Mouse (Mus musculus) hindbrain, embryonic 15.5 days (tissue): ENCODE results near the gene Mysm1. TPM values are rescaled to one million over a fixed set of nuclear protein-coding genes. Genes with fewer than 3 reads are reported as not detected.

Experiments used
- ATAC-seq: fragments of 200-750 bp; cut with Nextera tagmentation; 2 replicates; pipeline ENCODE4 v1.8.0; 2017; ENCODE audit warnings: low read depth, moderate number of reproducible peaks, moderate TSS enrichment; ENCODE audit not compliant: low FRiP score
- H3K27ac ChIP-seq: fragments of 300-500 bp; sonication (generic); replicated peaks from 2 replicates; pipeline ENCODE4 v1.5.1; 2015; ENCODE audit warnings: mild to moderate bottlenecking, inconsistent platforms
- H3K27me3 ChIP-seq: fragments of 300-500 bp; sonication (generic); 2 replicates; pipeline ENCODE4 v1.6.1; 2015; ENCODE audit warnings: control low read depth, inconsistent platforms
- H3K36me3 ChIP-seq: fragments of 300-500 bp; sonication (generic); 2 replicates; pipeline ENCODE4 v1.6.1; 2015; ENCODE audit warnings: control low read depth, inconsistent platforms
- H3K4me1 ChIP-seq: fragments of 300-500 bp; sonication (generic); replicated peaks from 2 replicates; pipeline ENCODE4 v1.6.1; 2015; ENCODE audit warnings: control low read depth, inconsistent platforms
- H3K4me2 ChIP-seq: fragments of 300-500 bp; sonication (generic); 2 replicates; pipeline ENCODE4 v1.6.1; 2015; ENCODE audit warnings: moderate library complexity, mild to moderate bottlenecking, inconsistent platforms
- H3K4me3 ChIP-seq: fragments of 300-500 bp; sonication (generic); 2 replicates; pipeline ENCODE4 v1.5.1; 2015; ENCODE audit warnings: mild to moderate bottlenecking, inconsistent platforms
- H3K9ac ChIP-seq: fragments of 300-500 bp; sonication (generic); 2 replicates; pipeline ENCODE4 v1.6.1; 2015; ENCODE audit warnings: inconsistent platforms
- H3K9me3 ChIP-seq: fragments of 300-500 bp; sonication (generic); 2 replicates; pipeline ENCODE4 v1.6.1; 2016; ENCODE audit warnings: control low read depth, inconsistent platforms
- WGBS: fragments of 180-500 bp; shearing (Covaris S2); methylation state at CpG from one replicate; pipeline ENCODE4 v1.1.7; 2015; 5-methylcytosine and 5-hydroxymethylcytosine counted together
- polyA plus RNA-seq: library from polyadenylated mRNA; unstranded; fragments of >200 nt; fragmentation: Nextera tagmentation; extraction: Ambion mirVana; gene quantifications from 2 replicates; pipeline ENCODE4 v1.2.1, GENCODE M21; 2015

Gene Mysm1
- 24.6 and 25.9 TPM in 2 replicates for polyA plus RNA-seq

GRCm38 (mm10) chr4:94978590-94979499, at the start of gene Mysm1:
Mysm1 (minus strand) TSS chr4:94979100.
- Histone ChIP-seq H3K9ac (peak within 1 kb of the TSS; percentile 82), H3K27me3 (no peaks in the 10 kb centered on the region), H3K27ac (peak within 1 kb of the TSS; percentile 93), H3K9me3 (no peaks in the 10 kb centered on the region), H3K4me1 (peaks cover 13% of the 10 kb centered on the region), H3K4me3 (peak within 1 kb of the TSS; percentile 77), H3K4me2 (peak within 1 kb of the TSS; percentile 74), H3K36me3 (peaks cover 12% of the 10 kb centered on the region; the same call in 1 of the 2 replicates)
- under 1% methylated on average over 68 of the region's 69 CpGs for WGBS
- ATAC-seq: peak; percentile 100

GRCm38 (mm10) chr4:95025847-95026600, 47.1 kb upstream of the Mysm1 start:
- Histone ChIP-seq H3K4me3 (no peak overlapping the region), H3K27me3 (no peaks in the 10 kb centered on the region), H3K4me1 (no peaks in the 10 kb centered on the region), H3K4me2 (no peak overlapping the region), H3K36me3 (no peaks in the 10 kb centered on the region), H3K27ac (peak overlapping the region; percentile 6; the same call in 1 of the 2 replicates), H3K9me3 (no peaks in the 10 kb centered on the region), H3K9ac (no peak overlapping the region)
- ATAC-seq: 0 out of 2 replicates have a peak, but pooled peaks have one; percentile 45
- WGBS: 61% methylated on average over 16 of the region's 16 CpGs

- H3K4me2 ChIP-seq: no peak overlapping the region
- no peaks in the 10 kb centered on the region for H3K4me1 ChIP-seq
- H3K27me3 ChIP-seq: no peaks in the 10 kb centered on the region
- H3K9ac ChIP-seq: no peak overlapping the region
- no peaks in the 10 kb centered on the region for H3K9me3 ChIP-seq
- 0 out of 2 replicates have a peak, but pooled peaks have one; percentile 51 for ATAC-seq
- WGBS: 68% methylated on average over 12 of the region's 12 CpGs
- H3K4me3 ChIP-seq: no peak overlapping the region
- no peak overlapping the region for H3K27ac ChIP-seq
- no peaks in the 10 kb centered on the region for H3K36me3 ChIP-seq
These were observed 44.6 kb upstream of the Mysm1 start for GRCm38 (mm10) chr4:95023350-95023953.

GRCm38 (mm10) chr4:95021649-95022637, 43.0 kb upstream of the Mysm1 start:
- Histone ChIP-seq H3K27me3 (no peaks in the 10 kb centered on the region), H3K36me3 (no peaks in the 10 kb centered on the region), H3K27ac (no peak overlapping the region), H3K4me2 (no peak overlapping the region), H3K4me3 (no peak overlapping the region), H3K9ac (no peak overlapping the region), H3K9me3 (no peaks in the 10 kb centered on the region), H3K4me1 (no peaks in the 10 kb centered on the region)
- WGBS: 90% methylated on average over 12 of the region's 12 CpGs
- no peak for ATAC-seq

- no peak overlapping the region for H3K27ac ChIP-seq
- no peaks in the 10 kb centered on the region for H3K36me3 ChIP-seq
- H3K4me1 ChIP-seq: no peaks in the 10 kb centered on the region
- no peak for ATAC-seq
- no peak overlapping the region for H3K4me2 ChIP-seq
- no peak overlapping the region for H3K9ac ChIP-seq
- 96% methylated on average over 2 of the region's 2 CpGs for WGBS
- H3K27me3 ChIP-seq: no peaks in the 10 kb centered on the region
- no peaks in the 10 kb centered on the region for H3K9me3 ChIP-seq
- H3K4me3 ChIP-seq: no peak overlapping the region
These were observed 41.3 kb upstream of the Mysm1 start for GRCm38 (mm10) chr4:95020201-95020600.

GRCm38 (mm10) chr4:95018221-95018620, 39.3 kb upstream of the Mysm1 start:
- ATAC-seq: 0 out of 2 replicates have a peak, but pooled peaks have one; percentile 15
- Histone ChIP-seq H3K4me2 (no peak overlapping the region), H3K9me3 (no peaks in the 10 kb centered on the region), H3K27me3 (no peaks in the 10 kb centered on the region), H3K36me3 (no peaks in the 10 kb centered on the region), H3K9ac (no peak overlapping the region), H3K4me1 (no peaks in the 10 kb centered on the region), H3K4me3 (no peak overlapping the region), H3K27ac (no peak overlapping the region)
- WGBS: 26% methylated on average over 7 of the region's 7 CpGs

GRCm38 (mm10) chr4:95012706-95013105, 33.8 kb upstream of the Mysm1 start:
- no peaks in the 10 kb centered on the region for H3K9me3 ChIP-seq
- H3K4me1 ChIP-seq: no peaks in the 10 kb centered on the region; the same call in 1 of the 2 replicates
- no peaks in the 10 kb centered on the region for H3K27me3 ChIP-seq
- 80% methylated on average over 1 of the region's 1 CpGs for WGBS
- no peak overlapping the region for H3K4me3 ChIP-seq
- H3K36me3 ChIP-seq: no peaks in the 10 kb centered on the region
- no peak overlapping the region for H3K4me2 ChIP-seq
- H3K27ac ChIP-seq: no peak overlapping the region
- ATAC-seq: no peak
- no peak overlapping the region for H3K9ac ChIP-seq

- Histone ChIP-seq H3K27me3 (no peaks in the 10 kb centered on the region), H3K4me2 (no peak overlapping the region), H3K36me3 (no peaks in the 10 kb centered on the region), H3K27ac (no peak overlapping the region), H3K9me3 (no peaks in the 10 kb centered on the region), H3K4me3 (no peak overlapping the region), H3K4me1 (no peaks in the 10 kb centered on the region; the same call in 1 of the 2 replicates), H3K9ac (no peak overlapping the region)
- ATAC-seq: no peak
These were observed 33.4 kb upstream of the Mysm1 start for GRCm38 (mm10) chr4:95012256-95012655.

GRCm38 (mm10) chr4:95008175-95009057, 29.5 kb upstream of the Mysm1 start:
- Histone ChIP-seq H3K4me3 (no peak overlapping the region), H3K27ac (no peak overlapping the region), H3K4me2 (peak overlapping the region; percentile 39), H3K9me3 (no peaks in the 10 kb centered on the region), H3K9ac (no peak overlapping the region), H3K4me1 (no peaks in the 10 kb centered on the region; the same call in 1 of the 2 replicates), H3K36me3 (no peaks in the 10 kb centered on the region), H3K27me3 (no peaks in the 10 kb centered on the region)
- 45% methylated on average over 13 of the region's 13 CpGs for WGBS
- peak; percentile 86 for ATAC-seq

- Histone ChIP-seq H3K4me2 (no peak overlapping the region), H3K9me3 (no peaks in the 10 kb centered on the region), H3K4me3 (no peak overlapping the region), H3K27me3 (no peaks in the 10 kb centered on the region), H3K27ac (no peak overlapping the region), H3K36me3 (no peaks in the 10 kb centered on the region), H3K4me1 (no peaks in the 10 kb centered on the region; the same call in 1 of the 2 replicates), H3K9ac (no peak overlapping the region)
- WGBS: 58% methylated on average over 8 of the region's 8 CpGs
- peak; percentile 45; the same call in 1 of the 2 replicates for ATAC-seq
These were observed 28.9 kb upstream of the Mysm1 start for GRCm38 (mm10) chr4:95007759-95008158.
